Mouse (Mus musculus) CH12.LX (cell line): ENCODE data around the gene Bst1. TPM values are rescaled to one million over a fixed set of nuclear protein-coding genes. Genes with fewer than 3 reads are reported as not detected.

Experiments
- DNase-seq: peaks from one replicate; pipeline ENCODE4 v3.0.0-alpha.2; 2013; ENCODE audit errors: extremely low read depth
- H3K27ac ChIP-seq: 2 replicates; pipeline ENCODE4 v1.5.1; 2012; ENCODE audit warnings: low read depth, mild to moderate bottlenecking, control low read depth, moderate library complexity; ENCODE audit not compliant: insufficient read depth
- H3K27me3 ChIP-seq: replicated peaks from 2 replicates; pipeline ENCODE3; 2012; ENCODE audit warnings: inconsistent platforms
- H3K36me3 ChIP-seq, 2 experiments: replicated peaks in 1 of 2; 2 replicates each; pipeline versions ENCODE3 to v1.6.1; 2012; ENCODE audit warnings: inconsistent platforms in 1 of 2, low read length in 1 of 2, mild to moderate bottlenecking in 1 of 2, mixed read lengths in 1 of 2, moderate library complexity in 1 of 2; ENCODE audit not compliant: control insufficient read depth in 1 of 2, insufficient read depth in 1 of 2
- H3K4me1 ChIP-seq, 2 experiments: 2 replicates each; pipeline ENCODE4 v1.6.1; 2012; ENCODE audit warnings: inconsistent platforms in 1 of 2, moderate library complexity in 1 of 2; ENCODE audit not compliant: insufficient read depth in 2 of 2, control insufficient read depth in 1 of 2
- H3K4me2 ChIP-seq: 2 replicates; pipeline ENCODE4 v1.6.1; 2012; ENCODE audit warnings: low read depth, mild to moderate bottlenecking, control low read depth; ENCODE audit not compliant: poor library complexity, insufficient read depth, severe bottlenecking
- H3K4me3 ChIP-seq, 3 experiments: fragments of 150-350 bp in 1 of 3; sonication (generic) in 1 of 3; replicated peaks in 1 of 3; 2 replicates each; pipeline versions ENCODE3 to v1.5.1; 2011 to 2012; ENCODE audit warnings: low read depth in 2 of 3, low read length in 2 of 3, mild to moderate bottlenecking in 2 of 3, moderate library complexity in 2 of 3, control low read depth in 1 of 3, improper control_type of control experiment in 1 of 3, inconsistent platforms in 1 of 3, mixed read lengths in 1 of 3; ENCODE audit not compliant: poor library complexity in 1 of 3
- H3K79me2 ChIP-seq: replicated peaks from 2 replicates; pipeline ENCODE4 v1.6.1; 2012; ENCODE audit warnings: mild to moderate bottlenecking, moderate library complexity; ENCODE audit not compliant: control insufficient read depth, poor library complexity, insufficient read depth, severe bottlenecking; ENCODE audit errors: extremely low read depth
- H3K9ac ChIP-seq: 2 replicates; pipeline ENCODE4 v1.6.1; 2012; ENCODE audit warnings: low read depth, mild to moderate bottlenecking, control low read depth, moderate library complexity; ENCODE audit not compliant: insufficient read depth
- H3K9me3 ChIP-seq: replicated peaks from 2 replicates; pipeline ENCODE3; 2012; ENCODE audit warnings: low read length, inconsistent platforms, mixed read lengths
- BHLHE40 ChIP-seq: IDR thresholded peaks from 2 replicates; pipeline ENCODE4 v1.6.1; 2011; ENCODE audit warnings: mild to moderate bottlenecking, low read depth, low read length, improper control_type of control experiment
- GABPA ChIP-seq: IDR thresholded peaks from 2 replicates; pipeline ENCODE4 v1.6.1; 2012; ENCODE audit warnings: low read depth, low read length, improper control_type of control experiment, inconsistent platforms; ENCODE audit not compliant: insufficient replicate concordance
- JUN ChIP-seq: IDR thresholded peaks from 2 replicates; pipeline ENCODE4 v1.6.1; 2011; ENCODE audit warnings: low read depth, mild to moderate bottlenecking, low read length, improper control_type of control experiment, moderate library complexity; ENCODE audit not compliant: insufficient read depth
- MAFK ChIP-seq: IDR thresholded peaks from 2 replicates; pipeline ENCODE4 v1.6.1; 2011; ENCODE audit warnings: low read length, improper control_type of control experiment; ENCODE audit not compliant: insufficient replicate concordance
- MAX ChIP-seq: IDR thresholded peaks from 2 replicates; pipeline ENCODE4 v1.6.1; 2011; ENCODE audit warnings: low read length, improper control_type of control experiment
- MEF2A ChIP-seq: IDR thresholded peaks from 2 replicates; pipeline ENCODE4 v1.6.1; 2014; ENCODE audit warnings: low read depth, mild to moderate bottlenecking, inconsistent platforms, low read length, improper control_type of control experiment, borderline replicate concordance
- MXI1 ChIP-seq: IDR thresholded peaks from 2 replicates; pipeline ENCODE4 v1.6.1; 2011; ENCODE audit warnings: mild to moderate bottlenecking, low read depth, low read length, improper control_type of control experiment
- MYC ChIP-seq: IDR thresholded peaks from 2 replicates; pipeline ENCODE4 v1.6.1; 2011; ENCODE audit warnings: low read depth, mild to moderate bottlenecking, improper control_type of control experiment, low read length
- NELFE ChIP-seq: IDR thresholded peaks from 2 replicates; pipeline ENCODE4 v1.6.1; 2011; ENCODE audit warnings: low read depth, low read length, improper control_type of control experiment
- NRF1 ChIP-seq: IDR thresholded peaks from 2 replicates; pipeline ENCODE4 v1.6.1; 2014; ENCODE audit warnings: low read depth, mild to moderate bottlenecking, inconsistent platforms, low read length, improper control_type of control experiment, moderate library complexity
- POLR2A ChIP-seq: IDR thresholded peaks from 2 replicates; pipeline ENCODE4 v1.6.1; 2011; ENCODE audit warnings: low read depth, mild to moderate bottlenecking, improper control_type of control experiment, low read length
- POLR2AphosphoS2 ChIP-seq: IDR thresholded peaks from 2 replicates; pipeline ENCODE4 v1.6.1; 2011; ENCODE audit warnings: low read depth, low read length, improper control_type of control experiment
- RAD21 ChIP-seq: IDR thresholded peaks from 2 replicates; pipeline ENCODE4 v1.6.1; 2011; ENCODE audit warnings: low read depth, mild to moderate bottlenecking, low read length, improper control_type of control experiment, moderate library complexity
- SIN3A ChIP-seq: IDR thresholded peaks from 2 replicates; pipeline ENCODE4 v1.6.1; 2012; ENCODE audit warnings: low read length, improper control_type of control experiment, inconsistent platforms
- SMC3 ChIP-seq: IDR thresholded peaks from 2 replicates; pipeline ENCODE4 v1.6.1; 2011; ENCODE audit warnings: low read depth, low read length, improper control_type of control experiment
- UBTF ChIP-seq: IDR thresholded peaks from 2 replicates; pipeline ENCODE4 v1.6.1; 2012; ENCODE audit warnings: low read depth, mild to moderate bottlenecking, inconsistent platforms, low read length, improper control_type of control experiment, moderate library complexity
- USF1 ChIP-seq: IDR thresholded peaks from 2 replicates; pipeline ENCODE4 v1.6.1; 2014; ENCODE audit warnings: low read depth, mild to moderate bottlenecking, inconsistent platforms, low read length, improper control_type of control experiment
- USF2 ChIP-seq: conservative IDR thresholded peaks from 2 replicates; pipeline ENCODE4 v1.6.1; 2011; ENCODE audit warnings: low read depth, low read length, improper control_type of control experiment
- ZC3H11A ChIP-seq: IDR thresholded peaks from 2 replicates; pipeline ENCODE4 v1.6.1; 2012; ENCODE audit warnings: low read depth, mild to moderate bottlenecking, inconsistent platforms, low read length, improper control_type of control experiment
- ZKSCAN1 ChIP-seq: IDR thresholded peaks from 2 replicates; pipeline ENCODE4 v1.6.1; 2012; ENCODE audit warnings: low read depth, inconsistent platforms, low read length, improper control_type of control experiment, borderline replicate concordance
- ZMIZ1 ChIP-seq: IDR thresholded peaks from 2 replicates; pipeline ENCODE4 v1.6.1; 2012; ENCODE audit warnings: low read depth, mild to moderate bottlenecking, inconsistent platforms, low read length, improper control_type of control experiment
- dilution Hi-C: fragments of 300-500 bp; cut with MboI; formaldehyde crosslinking; loops from 2 replicates; pipeline ENCODE4 v1.14.3; 2020; ENCODE audit warnings: low sequenced_read_pairs; ENCODE audit not compliant: extremely low pct_unique_long_range_greater_than_20kb, extremely low pct_ligation_motif_present
- in situ Hi-C: fragments of 300-500 bp; cut with MboI; formaldehyde crosslinking; loops from 3 replicates; pipeline ENCODE4 v1.14.3; 2019; ENCODE audit warnings: low sequenced_read_pairs, low pct_ligation_motif_present, low pct_unique_long_range_greater_than_20kb, mixed read lengths
- polyA plus RNA-seq: library from polyadenylated mRNA; unstranded; fragments of >175 nt; gene quantifications from 2 replicates; pipeline ENCODE4 v1.2.1, GENCODE M21; 2012; ENCODE audit warnings: low read depth; ENCODE audit not compliant: insufficient read length
- total RNA-seq, 2 experiments: library from RNA; depleted of rRNA; stranded (reverse); fragments of 300-350 nt in 1 of 2; fragments of >200 nt in 1 of 2; gene quantifications; 2 replicates each; pipeline ENCODE4 v1.2.3; 2012 to 2014

Bst1 gene
- total and polyA plus RNA-seq, 3 experiments = 1.9 to 9.9 (median 4.8) TPM

DNA sequence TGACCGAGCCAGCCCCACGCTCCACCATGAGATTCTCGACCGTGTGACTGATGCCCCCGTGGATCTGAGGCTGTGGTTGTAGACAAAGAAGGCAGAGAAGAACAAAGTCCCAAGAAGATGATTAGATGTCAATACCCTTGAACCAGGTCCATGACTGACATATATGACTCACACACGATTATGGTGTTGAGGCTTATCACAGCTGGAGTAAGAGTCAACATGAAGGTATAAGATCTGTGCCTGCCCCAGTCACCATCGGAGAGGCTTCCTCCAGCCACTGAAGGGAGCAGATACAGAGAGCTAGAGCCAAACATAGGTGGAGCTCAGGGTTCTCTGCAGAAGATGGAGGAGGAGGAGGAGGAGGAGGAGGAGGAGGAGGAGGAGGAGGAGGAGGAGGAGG is 12.3 kb upstream of the Bst1 start:
- Histone ChIP-seq H3K4me2 (no peak overlapping the region), H3K27ac (no peak overlapping the region), H3K9me3 (peaks cover 3% of the 10 kb centered on the region), H3K79me2 (no peaks in the 10 kb centered on the region), H3K4me1 (no peaks in the 10 kb centered on the region), H3K36me3 (no peaks in the 10 kb centered on the region), H3K4me3 (no peak overlapping the region), H3K27me3 (no peaks in the 10 kb centered on the region), H3K9ac (no peak overlapping the region)
- dilution Hi-C loops = no loop called here
- no peak for TF ChIP-seq BHLHE40
- no peak for TF ChIP-seq USF2
- no peak for TF ChIP-seq SMC3
- no peak for TF ChIP-seq MYC
- in situ Hi-C loops = no loop called here
- no peak for DNase-seq

DNA sequence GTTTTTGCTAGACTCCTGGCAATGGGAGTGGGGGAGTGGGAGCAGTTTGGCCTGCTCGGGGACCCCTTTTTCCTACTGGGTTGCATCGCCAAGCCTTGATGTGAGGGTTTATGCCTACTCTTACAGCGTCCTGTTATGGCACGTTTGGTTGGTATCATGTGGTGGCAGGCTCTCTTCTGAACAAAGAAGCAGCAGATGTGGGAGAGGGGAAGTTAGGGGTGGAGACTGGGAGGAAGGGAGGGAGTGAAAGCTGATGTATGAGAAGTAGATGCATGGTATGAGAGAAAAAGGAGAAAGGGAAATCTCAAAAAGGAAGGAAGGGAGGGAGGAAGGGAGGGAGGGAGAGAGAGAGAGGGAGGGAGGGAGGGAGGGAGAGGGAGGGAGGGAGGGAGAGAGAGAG is 11.8 kb upstream of the Bst1 start:
- Histone ChIP-seq H3K4me1 (no peaks in the 10 kb centered on the region), H3K4me2 (no peak overlapping the region)
- TF ChIP-seq POLR2AphosphoS2 (no peak), MAFK (no peak), ZC3H11A (no peak), MXI1 (no peak), NRF1 (no peak), GABPA (no peak), ZKSCAN1 (no peak), MAX (no peak), USF1 (no peak), JUN (no peak), MEF2A (no peak), UBTF (no peak), SIN3A (no peak), USF2 (no peak), POLR2A (no peak), NELFE (no peak), RAD21 (no peak), ZMIZ1 (no peak)
- TF ChIP-seq, all 38 proteins: peak for 0
- no peaks in the 10 kb centered on the region for H3K27me3 ChIP-seq
- H3K9me3 ChIP-seq = peaks cover 3% of the 10 kb centered on the region
- no peaks in the 10 kb centered on the region for H3K79me2 ChIP-seq
- no peak overlapping the region for H3K9ac ChIP-seq
- H3K4me3 ChIP-seq = no peak overlapping the region
- dilution Hi-C loops (no loop called here), in situ Hi-C loops (no loop called here)
- no peak for DNase-seq
- no peak overlapping the region for H3K27ac ChIP-seq
- no peaks in the 10 kb centered on the region for H3K36me3 ChIP-seq
